In the genomic region with DNA sequence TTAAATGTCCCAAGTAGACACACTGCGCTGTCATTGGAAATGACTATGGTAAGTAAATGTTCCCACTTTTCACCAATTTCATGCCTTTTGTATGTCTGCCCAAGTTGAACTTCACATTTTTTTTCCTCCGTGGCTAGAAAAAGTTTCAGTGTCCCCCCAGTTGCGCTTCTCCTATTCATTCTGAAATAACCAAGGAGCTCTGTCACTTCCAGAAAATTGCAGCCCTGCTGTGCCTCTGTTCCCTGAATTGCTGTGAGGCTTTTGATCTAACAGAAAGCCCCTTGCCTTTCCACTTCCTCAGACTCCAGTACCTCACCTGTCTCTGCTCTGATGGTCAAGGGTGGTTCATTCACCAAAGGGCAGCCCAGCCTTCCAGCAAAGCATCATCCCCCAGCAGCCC, we compare ENCODE assay signal across 18 mouse cellular contexts. TPM values are rescaled to one million over a fixed set of nuclear protein-coding genes. Genes with fewer than 3 reads are reported as not detected.
"Had no signal": no experiment of that assay in that cellular context is flagged by ENCODE, and none has a peak within 500 bp of the region (broad histone marks: within the 10 kb centered on the region; RNA-seq: fewer than 3 reads in every experiment).

No protein-coding gene starts in this region.

- H3K4me3 ChIP-seq: liver, embryonic 12.5 days; midbrain, embryonic 10.5 days; midbrain, embryonic 12.5 days; midbrain, embryonic 15.5 days; neural tube, embryonic 12.5 days had no signal

- H3K4me2 ChIP-seq: liver, embryonic 12.5 days; lung, embryonic 14.5 days; midbrain, embryonic 12.5 days; midbrain, embryonic 15.5 days; neural tube, embryonic 12.5 days had no signal

- H3K27ac ChIP-seq: liver, embryonic 12.5 days; liver, embryonic 14.5 days; midbrain, embryonic 10.5 days; midbrain, embryonic 12.5 days; midbrain, embryonic 15.5 days; neural tube, embryonic 12.5 days had no signal

- H3K27me3 ChIP-seq: liver, embryonic 12.5 days; midbrain, embryonic 12.5 days; midbrain, embryonic 15.5 days; neural tube, embryonic 12.5 days had no signal

- H3K4me1 ChIP-seq: liver, embryonic 12.5 days; midbrain, embryonic 10.5 days; midbrain, embryonic 12.5 days; midbrain, embryonic 15.5 days had no signal

- ATAC-seq: liver, embryonic 12.5 days; midbrain, embryonic 15.5 days had no signal

- H3K36me3 ChIP-seq: liver, embryonic 12.5 days; midbrain, embryonic 10.5 days; midbrain, embryonic 12.5 days; midbrain, embryonic 15.5 days; neural tube, embryonic 12.5 days had no signal

- H3K9ac ChIP-seq: liver, embryonic 12.5 days; liver, embryonic 14.5 days; lung, embryonic 14.5 days; midbrain, embryonic 12.5 days; midbrain, embryonic 15.5 days; neural tube, embryonic 12.5 days had no signal

- H3K9me3 ChIP-seq: liver, embryonic 12.5 days; midbrain, embryonic 10.5 days; midbrain, embryonic 12.5 days; midbrain, embryonic 15.5 days; neural tube, embryonic 12.5 days had no signal

- DNase-seq: lung, adult 18-20 months; lung, embryonic 14.5 days; lung, postnatal 10 days; lung, postnatal 4 days; right cerebral cortex, postnatal 14 days; right cerebral cortex, postnatal 4 days; spleen, adult 18-20 months; thymus, adult 18-20 months; thymus, postnatal 14 days; thymus, postnatal 36 days had no signal

RNA-seq across cellular contexts. Expression of a gene that starts 8.9 kb away (rescaled TPM):
- total RNA-seq: midbrain, postnatal 0 days had no signal
- polyA plus RNA-seq: stomach, embryonic 14.5 days had no signal
